Mouse (Mus musculus): ENCODE measurements around the gene Wasl. TPM values are rescaled to one million over a fixed set of nuclear protein-coding genes. Genes with fewer than 3 reads are reported as not detected.
A peak's percentile ranks its signal among the peaks of the same experiment; 100 is the strongest.

Wasl gene
- total and polyA plus RNA-seq, 2 experiments from 2014 or later, result 20.9 to 61.0 TPM

DNA sequence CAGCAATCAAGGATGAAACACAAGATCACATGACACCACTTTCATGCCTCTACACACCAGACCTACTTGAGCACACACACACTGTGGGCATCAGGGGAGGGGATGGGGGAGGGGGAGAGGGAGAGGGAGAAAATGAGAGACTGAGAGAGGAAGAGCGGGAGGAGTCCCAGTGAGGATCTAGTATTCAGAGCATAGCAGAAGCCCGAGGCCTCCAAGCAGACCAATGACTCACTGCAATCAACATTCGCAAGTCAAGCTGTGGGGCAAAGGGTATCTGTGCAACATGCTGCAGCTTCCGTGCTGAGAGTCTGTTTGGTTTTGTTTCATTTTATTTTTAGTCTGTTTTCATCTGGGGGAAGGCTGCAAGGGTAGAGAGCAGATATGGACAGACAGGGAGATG lies 32.7 kb downstream of the Wasl start:
- ATAC-seq (no peak), DNase-seq (ENCODE audit: low spot score) (no peak)
- Histone ChIP-seq H3K4me3 (ENCODE audit: low read length) (no peak overlapping the region), H3K27ac (no peak overlapping the region), H3K36me3 (ENCODE audit: insufficient read depth, low read length) (peaks cover 10% of the 10 kb centered on the region; the same call in 1 of the 2 replicates), H3K4me2 (ENCODE audit: low read depth, low read length) (no peak overlapping the region), H3K27me3 (ENCODE audit: insufficient read depth, low read length) (no peaks in the 10 kb centered on the region), H3K4me1 (ENCODE audit: insufficient read depth, low read length) (no peaks in the 10 kb centered on the region), H3K9me3 (ENCODE audit: low read length) (no peaks in the 10 kb centered on the region), H3K9ac (replicated peaks; ENCODE audit: low read length) (no peak overlapping the region)
- 90% methylated on average over 4 of the region's 4 CpGs for WGBS
- no peak for TF ChIP-seq CTCF (IDR thresholded peaks at IDR 0.05; ENCODE audit: low read depth)

GRCm38 (mm10) chr6:24628499-24628898 lies 36.3 kb downstream of the Wasl start:
- WGBS, result 78% methylated on average over 1 of the region's 1 CpGs
- H3K9ac ChIP-seq (replicated peaks; ENCODE audit: low read length), result no peak overlapping the region
- no peak overlapping the region for H3K4me3 ChIP-seq (ENCODE audit: low read length)
- H3K4me1 ChIP-seq (ENCODE audit: insufficient read depth, low read length), result no peaks in the 10 kb centered on the region
- no peaks in the 10 kb centered on the region for H3K9me3 ChIP-seq (ENCODE audit: low read length)
- no peak for TF ChIP-seq CTCF (IDR thresholded peaks at IDR 0.05; ENCODE audit: low read depth)
- peaks cover 13% of the 10 kb centered on the region; the same call in 1 of the 2 replicates for H3K36me3 ChIP-seq (ENCODE audit: insufficient read depth, low read length)
- DNase-seq (ENCODE audit: low spot score) (no peak), ATAC-seq (no peak)
- no peak overlapping the region for H3K27ac ChIP-seq
- H3K4me2 ChIP-seq (ENCODE audit: low read depth, low read length), result no peak overlapping the region
- no peaks in the 10 kb centered on the region for H3K27me3 ChIP-seq (ENCODE audit: insufficient read depth, low read length)

- Histone ChIP-seq H3K4me2 (ENCODE audit: low read depth, low read length) (no peak overlapping the region), H3K36me3 (ENCODE audit: insufficient read depth, low read length) (peaks cover 5% of the 10 kb centered on the region; the same call in 1 of the 2 replicates), H3K4me3 (ENCODE audit: low read length) (no peak overlapping the region), H3K27ac (no peak overlapping the region), H3K9ac (replicated peaks; ENCODE audit: low read length) (no peak overlapping the region), H3K9me3 (ENCODE audit: low read length) (no peaks in the 10 kb centered on the region), H3K27me3 (ENCODE audit: insufficient read depth, low read length) (no peaks in the 10 kb centered on the region), H3K4me1 (ENCODE audit: insufficient read depth, low read length) (no peaks in the 10 kb centered on the region)
- TF ChIP-seq CTCF (IDR thresholded peaks at IDR 0.05; ENCODE audit: low read depth), result peak; percentile 84
- ATAC-seq (peak; percentile 74), DNase-seq (ENCODE audit: low spot score) (peak; percentile 85)
- 69% methylated on average over 5 of the region's 5 CpGs for WGBS
These were observed 37.2 kb downstream of the Wasl start for GRCm38 (mm10) chr6:24627586-24628030.

DNA sequence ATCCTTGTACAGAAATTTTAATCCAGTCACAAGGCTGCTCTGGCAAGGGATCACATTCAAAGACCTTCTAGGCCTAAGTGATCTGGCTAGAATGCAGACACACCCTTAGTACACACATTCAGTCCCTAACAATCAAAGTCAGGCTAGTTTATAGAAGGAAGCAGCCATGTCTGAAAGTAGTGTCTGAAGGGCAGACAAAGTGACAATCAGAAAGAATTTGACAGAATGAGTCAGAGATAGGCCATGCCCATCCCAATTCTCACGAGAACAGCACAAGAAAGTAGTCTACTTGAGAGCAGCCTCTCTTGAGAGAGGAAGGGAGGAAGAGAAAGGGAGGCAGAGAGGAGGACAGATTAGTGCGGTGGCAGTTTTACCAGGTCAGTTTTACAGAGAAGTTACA lies 42.7 kb downstream of the Wasl start:
- Histone ChIP-seq H3K27ac (no peak overlapping the region), H3K4me1 (ENCODE audit: insufficient read depth, low read length) (no peaks in the 10 kb centered on the region), H3K27me3 (ENCODE audit: insufficient read depth, low read length) (no peaks in the 10 kb centered on the region), H3K9me3 (ENCODE audit: low read length) (no peaks in the 10 kb centered on the region), H3K4me3 (ENCODE audit: low read length) (no peak overlapping the region), H3K4me2 (ENCODE audit: low read depth, low read length) (no peak overlapping the region), H3K36me3 (ENCODE audit: insufficient read depth, low read length) (peaks cover 23% of the 10 kb centered on the region; the same call in 1 of the 2 replicates), H3K9ac (replicated peaks; ENCODE audit: low read length) (no peak overlapping the region)
- no peak for ATAC-seq
- WGBS, result 93% methylated on average over 2 of the region's 2 CpGs
- no peak for TF ChIP-seq CTCF (IDR thresholded peaks at IDR 0.05; ENCODE audit: low read depth)
- DNase-seq (ENCODE audit: low spot score), result no peak

DNA sequence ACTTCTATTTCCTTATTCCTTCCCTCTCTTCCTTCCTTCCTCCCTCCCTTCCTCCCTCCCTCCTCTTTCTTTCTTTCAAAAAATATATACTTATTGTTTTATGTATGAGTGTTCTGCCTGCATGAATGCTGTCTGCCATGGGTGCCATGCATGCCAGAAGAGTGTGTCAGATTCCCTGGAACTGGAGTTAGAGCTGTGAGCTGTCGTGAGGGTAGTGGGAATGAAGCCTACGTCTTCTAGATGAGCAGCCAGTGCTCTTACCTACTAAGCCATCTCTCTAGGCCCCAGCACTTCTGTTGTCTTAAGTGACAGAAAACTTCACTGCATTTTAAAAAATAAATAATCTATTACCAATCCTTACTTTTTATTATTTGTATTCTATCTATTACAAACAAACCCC lies 43.9 kb downstream of the Wasl start:
- H3K27ac ChIP-seq, result no peak overlapping the region
- H3K9me3 ChIP-seq (ENCODE audit: low read length), result no peaks in the 10 kb centered on the region
- H3K27me3 ChIP-seq (ENCODE audit: insufficient read depth, low read length), result no peaks in the 10 kb centered on the region
- H3K9ac ChIP-seq (replicated peaks; ENCODE audit: low read length), result no peak overlapping the region
- WGBS, result 89% methylated on average over 2 of the region's 2 CpGs
- ATAC-seq (no peak), DNase-seq (ENCODE audit: low spot score) (no peak)
- H3K4me2 ChIP-seq (ENCODE audit: low read depth, low read length), result no peak overlapping the region
- TF ChIP-seq CTCF (IDR thresholded peaks at IDR 0.05; ENCODE audit: low read depth), result no peak
- no peaks in the 10 kb centered on the region for H3K4me1 ChIP-seq (ENCODE audit: insufficient read depth, low read length)
- no peak overlapping the region for H3K4me3 ChIP-seq (ENCODE audit: low read length)
- H3K36me3 ChIP-seq (ENCODE audit: insufficient read depth, low read length), result peaks cover 23% of the 10 kb centered on the region; the same call in 1 of the 2 replicates

DNA sequence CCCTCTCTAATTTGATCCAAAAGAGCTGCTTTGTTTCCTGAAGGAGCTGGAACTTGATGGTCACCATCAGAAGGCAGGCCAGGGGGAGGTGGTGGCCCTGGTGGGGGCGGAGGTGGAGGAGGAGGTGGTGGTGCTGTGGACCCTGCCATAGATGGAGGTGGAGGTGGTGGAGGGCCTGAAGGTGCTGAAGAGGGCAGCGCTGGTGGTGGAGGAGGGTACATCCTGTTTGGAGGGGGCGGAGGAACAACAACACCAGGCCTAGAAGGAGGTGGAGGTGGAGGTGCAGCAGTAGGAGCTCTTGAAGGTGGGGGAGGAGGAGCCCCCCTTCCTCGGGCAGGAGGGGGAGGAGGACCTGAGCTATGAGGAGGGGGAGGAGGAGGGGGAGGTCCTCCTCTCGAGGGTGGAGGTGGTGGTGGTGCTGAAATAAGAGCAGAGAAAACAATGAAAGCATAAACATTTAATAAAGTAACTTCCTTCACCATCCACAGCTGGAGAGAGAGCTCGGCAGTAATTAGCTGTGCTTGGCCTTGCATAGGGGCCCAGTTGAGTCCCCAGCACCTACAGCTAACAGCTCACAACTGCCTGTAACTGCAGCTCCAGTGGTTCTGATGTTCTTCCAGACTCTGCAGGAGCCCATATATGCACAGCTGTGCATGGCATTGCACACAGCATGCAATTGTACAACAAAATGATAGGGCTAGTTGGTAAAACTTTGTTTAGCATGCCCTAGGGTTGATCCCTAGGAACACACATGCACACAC lies 45.3 kb downstream of the Wasl start:
- no peak overlapping the region for H3K27ac ChIP-seq
- H3K27me3 ChIP-seq (ENCODE audit: insufficient read depth, low read length), result no peaks in the 10 kb centered on the region
- no peaks in the 10 kb centered on the region for H3K9me3 ChIP-seq (ENCODE audit: low read length)
- 0 out of 2 replicates have a peak, but pooled peaks have one; percentile 21 for ATAC-seq
- H3K4me1 ChIP-seq (ENCODE audit: insufficient read depth, low read length), result no peaks in the 10 kb centered on the region
- 64% methylated on average over 6 of the region's 6 CpGs for WGBS
- no peak overlapping the region for H3K4me2 ChIP-seq (ENCODE audit: low read depth, low read length)
- TF ChIP-seq CTCF (IDR thresholded peaks at IDR 0.05; ENCODE audit: low read depth), result no peak
- H3K36me3 ChIP-seq (ENCODE audit: insufficient read depth, low read length), result peaks cover 25% of the 10 kb centered on the region; the same call in 1 of the 2 replicates
- no peak overlapping the region for H3K9ac ChIP-seq (replicated peaks; ENCODE audit: low read length)
- DNase-seq (ENCODE audit: low spot score), result no peak
- H3K4me3 ChIP-seq (ENCODE audit: low read length), result no peak overlapping the region

GRCm38 (mm10) chr6:24616746-24617145 lies 48.1 kb downstream of the Wasl start:
- Histone ChIP-seq H3K9me3 (ENCODE audit: low read length) (no peaks in the 10 kb centered on the region), H3K9ac (replicated peaks; ENCODE audit: low read length) (no peak overlapping the region), H3K27ac (peak overlapping the region; percentile 54; the same call in 1 of the 2 replicates), H3K4me1 (ENCODE audit: insufficient read depth, low read length) (no peaks in the 10 kb centered on the region), H3K4me2 (ENCODE audit: low read depth, low read length) (no peak overlapping the region), H3K4me3 (ENCODE audit: low read length) (no peak overlapping the region), H3K36me3 (ENCODE audit: insufficient read depth, low read length) (peaks cover 31% of the 10 kb centered on the region; the same call in 1 of the 2 replicates), H3K27me3 (ENCODE audit: insufficient read depth, low read length) (no peaks in the 10 kb centered on the region)
- DNase-seq (ENCODE audit: low spot score), result peak; percentile 74
- WGBS, result 51% methylated on average over 4 of the region's 4 CpGs
- peak; percentile 89 for ATAC-seq
- no peak for TF ChIP-seq CTCF (IDR thresholded peaks at IDR 0.05; ENCODE audit: low read depth)

All from hindbrain, postnatal 0 days (tissue).